Mouse (Mus musculus): ENCODE measurements around the gene Rab23.
A peak's percentile ranks its signal among the peaks of the same experiment; 100 is the strongest.

GRCm38 (mm10) chr1:33742903-33743302 lies 23.2 kb downstream of the Rab23 start:
- TF ChIP-seq POLR2A (IDR thresholded peaks at IDR 0.05; ENCODE audit: insufficient read depth, low read depth, low read length): no peak
- peak; percentile 48; the same call in 1 of the 2 replicates for TF ChIP-seq CTCF (IDR thresholded peaks at IDR 0.05; ENCODE audit: insufficient read depth, low read depth, low read length)

Measured in olfactory bulb, adult 2 months (tissue).